Mouse (Mus musculus): Measurements from ENCODE around the gene Spryd3.

GRCm38 (mm10) chr15:102097147-102097915, 38.7 kb downstream of the Spryd3 start:
- TF ChIP-seq CTCF (IDR thresholded peaks at IDR 0.05; ENCODE audit: insufficient read depth, low read depth, low read length) (no peak), POLR2A (IDR thresholded peaks at IDR 0.05; ENCODE audit: insufficient read depth, low read depth, low read length) (no peak)

All from olfactory bulb, adult 2 months (tissue).